Mouse (Mus musculus): ENCODE measurements around the gene D17H6S53E.

GRCm38 (mm10) chr17:35165451-35166155 lies 39.4 kb downstream of the D17H6S53E start:
- TF ChIP-seq CTCF (IDR thresholded peaks at IDR 0.05; ENCODE audit: insufficient read depth, low read length) (no peak), POLR2A (IDR thresholded peaks at IDR 0.05; ENCODE audit: borderline replicate concordance, extremely low read depth, low read depth, low read length) (no peak)
